Mouse (Mus musculus): ENCODE measurements around the gene Tnfrsf1a. TPM values are rescaled to one million over a fixed set of nuclear protein-coding genes. Genes with fewer than 3 reads are reported as not detected.

The Tnfrsf1a gene
- polyA plus RNA-seq, 1 experiment from 2014 or later: 19.3 TPM

- Histone ChIP-seq H3K27me3 (peaks cover 84% of the 10 kb centered on the region), H3K4me3 (replicated peaks) (no peak overlapping the region), H3K36me3 (replicated peaks) (no peaks in the 10 kb centered on the region), H3K4me1 (peaks cover 26% of the 10 kb centered on the region), H3K27ac (no peak overlapping the region), H3K4me2 (no peak overlapping the region), H3K9ac (no peak overlapping the region), H3K9me3 (no peaks in the 10 kb centered on the region)
- ATAC-seq (ENCODE audit: low FRiP score): peak; percentile 45; the same call in 1 of the 2 replicates
- WGBS: 43% methylated on average over 16 of the region's 16 CpGs
Observed at GRCm38 (mm10) chr6:125377582-125378451, 28.7 kb downstream of the Tnfrsf1a start.

GRCm38 (mm10) chr6:125378621-125379020 is 29.5 kb downstream of the Tnfrsf1a start:
- Histone ChIP-seq H3K27me3 (peaks cover 83% of the 10 kb centered on the region), H3K4me3 (replicated peaks) (no peak overlapping the region), H3K27ac (no peak overlapping the region), H3K4me2 (no peak overlapping the region), H3K36me3 (replicated peaks) (no peaks in the 10 kb centered on the region), H3K4me1 (peaks cover 26% of the 10 kb centered on the region), H3K9me3 (no peaks in the 10 kb centered on the region), H3K9ac (no peak overlapping the region)
- no peak for ATAC-seq (ENCODE audit: low FRiP score)
- WGBS: 13% methylated on average over 6 of the region's 6 CpGs

GRCm38 (mm10) chr6:125379781-125380180 is 30.6 kb downstream of the Tnfrsf1a start:
- peak overlapping the region; percentile 34 for H3K4me3 ChIP-seq (replicated peaks)
- H3K27me3 ChIP-seq: peaks cover 77% of the 10 kb centered on the region
- no peak overlapping the region for H3K9ac ChIP-seq
- 3% methylated on average over 9 of the region's 9 CpGs for WGBS
- no peaks in the 10 kb centered on the region for H3K36me3 ChIP-seq (replicated peaks)
- no peak for ATAC-seq (ENCODE audit: low FRiP score)
- no peak overlapping the region for H3K27ac ChIP-seq
- H3K4me2 ChIP-seq: peak overlapping the region; percentile 57
- no peaks in the 10 kb centered on the region for H3K9me3 ChIP-seq
- H3K4me1 ChIP-seq: peaks cover 26% of the 10 kb centered on the region

GRCm38 (mm10) chr6:125380372-125381360 is 31.5 kb downstream of the Tnfrsf1a start, which contains the start of gene Plekhg6:
Gene Plekhg6 (minus strand): TSS chr6:125380793.
- no peak for ATAC-seq (ENCODE audit: low FRiP score)
- Histone ChIP-seq H3K27ac (no peak within 1 kb of the TSS), H3K4me1 (peaks cover 26% of the 10 kb centered on the region), H3K36me3 (replicated peaks) (no peaks in the 10 kb centered on the region), H3K4me3 (replicated peaks) (peak within 1 kb of the TSS; percentile 34), H3K9me3 (no peaks in the 10 kb centered on the region), H3K9ac (no peak within 1 kb of the TSS), H3K4me2 (peak within 1 kb of the TSS; percentile 57), H3K27me3 (peaks cover 68% of the 10 kb centered on the region)
- 10% methylated on average over 39 of the region's 40 CpGs for WGBS

- Histone ChIP-seq H3K27me3 (peaks cover 64% of the 10 kb centered on the region), H3K9me3 (no peaks in the 10 kb centered on the region), H3K4me3 (replicated peaks) (no peak overlapping the region), H3K4me1 (peaks cover 26% of the 10 kb centered on the region), H3K27ac (no peak overlapping the region), H3K9ac (no peak overlapping the region), H3K4me2 (no peak overlapping the region), H3K36me3 (replicated peaks) (no peaks in the 10 kb centered on the region)
- ATAC-seq (ENCODE audit: low FRiP score): no peak
- 66% methylated on average over 2 of the region's 2 CpGs for WGBS
Observed at GRCm38 (mm10) chr6:125382024-125382423, 32.9 kb downstream of the Tnfrsf1a start.

- H3K9me3 ChIP-seq: no peaks in the 10 kb centered on the region
- WGBS: 68% methylated on average over 11 of the region's 11 CpGs
- ATAC-seq (ENCODE audit: low FRiP score): no peak
Observed at GRCm38 (mm10) chr6:125385066-125385974, 36.2 kb downstream of the Tnfrsf1a start.

GRCm38 (mm10) chr6:125386080-125386479 is 36.9 kb downstream of the Tnfrsf1a start:
- H3K9ac ChIP-seq: no peak overlapping the region
- H3K9me3 ChIP-seq: no peaks in the 10 kb centered on the region
- H3K4me2 ChIP-seq: no peak overlapping the region
- WGBS: 81% methylated on average over 6 of the region's 6 CpGs
- H3K4me3 ChIP-seq (replicated peaks): no peak overlapping the region
- H3K27ac ChIP-seq: no peak overlapping the region
- no peaks in the 10 kb centered on the region for H3K4me1 ChIP-seq
- H3K36me3 ChIP-seq (replicated peaks): no peaks in the 10 kb centered on the region
- ATAC-seq (ENCODE audit: low FRiP score): no peak
- peaks cover 23% of the 10 kb centered on the region for H3K27me3 ChIP-seq

More at GRCm38 (mm10) chr6:125385066-125385974, 36.2 kb downstream of the Tnfrsf1a start:
- Histone ChIP-seq H3K4me2 (no peak overlapping the region), H3K4me1 (peaks cover 2% of the 10 kb centered on the region), H3K27ac (no peak overlapping the region), H3K9ac (no peak overlapping the region), H3K27me3 (peaks cover 31% of the 10 kb centered on the region), H3K4me3 (replicated peaks) (no peak overlapping the region), H3K36me3 (replicated peaks) (no peaks in the 10 kb centered on the region)

- no peak for ATAC-seq (ENCODE audit: low FRiP score)
- Histone ChIP-seq H3K4me1 (no peaks in the 10 kb centered on the region), H3K4me3 (replicated peaks) (no peak overlapping the region), H3K36me3 (replicated peaks) (no peaks in the 10 kb centered on the region), H3K9me3 (no peaks in the 10 kb centered on the region), H3K4me2 (no peak overlapping the region), H3K9ac (no peak overlapping the region), H3K27me3 (no peaks in the 10 kb centered on the region), H3K27ac (no peak overlapping the region)
- 86% methylated on average over 5 of the region's 5 CpGs for WGBS
Observed at GRCm38 (mm10) chr6:125389853-125390252, 40.7 kb downstream of the Tnfrsf1a start.

- no peak overlapping the region for H3K9ac ChIP-seq
- H3K4me3 ChIP-seq (replicated peaks): no peak overlapping the region
- H3K4me2 ChIP-seq: no peak overlapping the region
- no peaks in the 10 kb centered on the region for H3K27me3 ChIP-seq
- WGBS: 59% methylated on average over 14 of the region's 14 CpGs
- no peaks in the 10 kb centered on the region for H3K9me3 ChIP-seq
- no peaks in the 10 kb centered on the region for H3K36me3 ChIP-seq (replicated peaks)
- no peak overlapping the region for H3K27ac ChIP-seq
- no peak for ATAC-seq (ENCODE audit: low FRiP score)
- H3K4me1 ChIP-seq: no peaks in the 10 kb centered on the region
Observed at GRCm38 (mm10) chr6:125405461-125406382, 56.6 kb downstream of the Tnfrsf1a start.

GRCm38 (mm10) chr6:125407224-125407623 is 58.1 kb downstream of the Tnfrsf1a start:
- WGBS: 81% methylated on average over 7 of the region's 7 CpGs

GRCm38 (mm10) chr6:125407657-125408056 is 58.5 kb downstream of the Tnfrsf1a start:
- Histone ChIP-seq H3K4me3 (replicated peaks) (no peak overlapping the region), H3K27me3 (no peaks in the 10 kb centered on the region), H3K4me2 (no peak overlapping the region), H3K27ac (no peak overlapping the region), H3K9ac (no peak overlapping the region), H3K9me3 (no peaks in the 10 kb centered on the region), H3K4me1 (no peaks in the 10 kb centered on the region), H3K36me3 (replicated peaks) (no peaks in the 10 kb centered on the region)
- WGBS: 93% methylated on average over 10 of the region's 10 CpGs
- no peak for ATAC-seq (ENCODE audit: low FRiP score)

More at GRCm38 (mm10) chr6:125407224-125407623, 58.1 kb downstream of the Tnfrsf1a start:
- Histone ChIP-seq H3K27ac (no peak overlapping the region), H3K36me3 (replicated peaks) (no peaks in the 10 kb centered on the region), H3K4me3 (replicated peaks) (no peak overlapping the region), H3K4me1 (no peaks in the 10 kb centered on the region), H3K27me3 (no peaks in the 10 kb centered on the region), H3K9ac (no peak overlapping the region), H3K9me3 (no peaks in the 10 kb centered on the region), H3K4me2 (no peak overlapping the region)
- ATAC-seq (ENCODE audit: low FRiP score): no peak
